Mouse (Mus musculus): ENCODE measurements at regions not wholly inside any gene's neighbourhood (a gene's known extent, or its start where the extent isn't known, plus 50 kb on each side); places are given as distances from the start of the nearest gene placed in this dataset.

DNA sequence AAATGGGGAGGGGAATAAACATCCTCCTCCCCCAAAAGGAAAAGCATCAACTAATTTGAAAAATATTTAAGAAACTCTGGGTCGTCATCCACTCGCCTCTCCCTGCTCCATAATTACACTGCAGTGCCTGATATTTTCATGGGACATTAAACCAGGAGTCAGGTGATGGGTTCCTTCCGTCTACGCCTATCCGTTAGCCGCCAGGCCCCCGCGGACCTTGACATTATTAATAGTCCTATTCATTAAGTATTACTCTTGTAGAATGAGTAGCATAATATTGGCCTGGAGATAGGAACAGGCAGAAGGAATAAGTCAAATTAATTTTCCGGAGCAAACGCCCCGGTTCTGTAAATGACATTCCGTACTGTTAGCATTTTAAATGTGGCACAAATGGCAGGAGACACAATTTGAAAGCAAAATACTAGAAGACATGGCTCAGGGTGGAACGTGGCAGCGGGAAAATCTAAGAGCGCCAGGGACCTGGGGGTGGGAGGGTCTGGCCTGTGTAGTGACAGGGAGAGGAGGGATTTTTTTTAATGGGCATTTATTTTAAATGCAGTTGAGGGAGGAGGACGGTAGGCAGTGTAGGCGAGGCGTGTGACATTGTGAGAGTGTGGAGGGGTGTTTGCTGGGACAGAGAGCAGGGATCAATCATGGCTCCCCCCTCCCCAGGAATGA lies 93.2 kb downstream of the Mrm1 start:
- Histone ChIP-seq H3K9me3 (no peaks in the 10 kb centered on the region), H3K4me1 (no peaks in the 10 kb centered on the region), H3K4me3 (replicated peaks) (no peak overlapping the region), H3K36me3 (replicated peaks; ENCODE audit: low read length) (no peaks in the 10 kb centered on the region), H3K27me3 (replicated peaks) (peaks cover 20% of the 10 kb centered on the region)
- no peak for TF ChIP-seq FLI1 (IDR thresholded peaks at IDR 0.05; ENCODE audit: low read length)
- TF ChIP-seq GATA1 (IDR thresholded peaks at IDR 0.05; ENCODE audit: borderline replicate concordance, low read length) = no peak

DNA sequence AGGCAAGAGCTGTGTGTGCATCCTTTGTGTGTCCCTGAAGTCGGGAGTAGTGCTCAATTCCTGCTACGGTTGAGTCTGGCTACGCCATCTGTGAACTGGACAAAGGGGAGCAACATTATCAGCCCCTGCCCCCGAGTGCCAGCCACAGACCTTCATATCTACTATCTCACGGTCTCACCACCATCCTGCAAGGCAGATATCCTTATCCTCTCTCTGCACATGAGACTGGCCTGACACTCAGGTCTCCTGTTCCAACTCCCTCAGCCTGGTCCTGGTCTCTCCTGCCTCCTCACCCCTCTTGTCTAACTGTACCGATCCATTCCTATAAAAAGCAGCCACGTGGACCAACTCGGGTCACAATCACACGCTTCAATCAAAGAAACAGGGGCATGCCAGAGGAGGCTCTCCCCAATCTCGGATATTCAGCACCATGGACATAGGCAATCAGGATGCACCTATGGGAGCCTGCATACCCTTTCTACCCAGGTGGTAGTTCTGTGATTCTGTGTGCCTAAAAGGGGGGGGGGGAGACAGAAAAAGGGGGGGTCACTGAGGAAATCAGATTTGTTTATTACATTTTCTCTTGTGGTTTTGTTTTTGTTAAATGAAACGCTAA lies 94.0 kb downstream of the Mrm1 start:
- Histone ChIP-seq H3K36me3 (replicated peaks; ENCODE audit: low read length) (no peaks in the 10 kb centered on the region), H3K27me3 (replicated peaks) (peaks cover 21% of the 10 kb centered on the region), H3K9me3 (no peaks in the 10 kb centered on the region), H3K4me1 (no peaks in the 10 kb centered on the region), H3K4me3 (replicated peaks) (no peak overlapping the region)
- no peak for TF ChIP-seq GATA1 (IDR thresholded peaks at IDR 0.05; ENCODE audit: borderline replicate concordance, low read length)
- TF ChIP-seq FLI1 (IDR thresholded peaks at IDR 0.05; ENCODE audit: low read length) = no peak

DNA sequence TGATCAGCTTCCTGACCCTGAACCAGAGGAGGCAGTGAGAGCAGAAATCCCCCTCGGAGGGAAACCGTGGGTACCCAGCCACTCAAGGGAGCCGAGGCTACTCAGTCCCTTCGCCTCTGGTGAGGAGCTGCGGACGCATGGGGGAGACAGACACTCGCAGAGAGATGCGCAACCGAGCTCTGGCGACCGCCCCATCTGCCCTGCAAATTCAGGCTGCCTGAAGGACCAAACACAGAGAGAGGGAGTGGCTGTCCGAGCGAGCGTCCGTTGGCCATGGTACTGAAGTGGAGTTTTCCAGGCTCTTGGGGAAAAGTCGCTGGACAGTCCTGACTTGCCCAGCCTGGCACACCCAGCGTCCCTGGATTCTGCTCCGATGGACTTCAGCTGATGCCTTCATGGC lies 95.2 kb downstream of the Mrm1 start:
- H3K27me3 ChIP-seq (replicated peaks) = peaks cover 23% of the 10 kb centered on the region
- no peak for TF ChIP-seq GATA1 (IDR thresholded peaks at IDR 0.05; ENCODE audit: borderline replicate concordance, low read length)
- TF ChIP-seq FLI1 (IDR thresholded peaks at IDR 0.05; ENCODE audit: low read length) = no peak
- H3K4me1 ChIP-seq = no peaks in the 10 kb centered on the region
- H3K36me3 ChIP-seq (replicated peaks; ENCODE audit: low read length) = no peaks in the 10 kb centered on the region
- H3K9me3 ChIP-seq = no peaks in the 10 kb centered on the region
- H3K4me3 ChIP-seq (replicated peaks) = no peak overlapping the region

DNA sequence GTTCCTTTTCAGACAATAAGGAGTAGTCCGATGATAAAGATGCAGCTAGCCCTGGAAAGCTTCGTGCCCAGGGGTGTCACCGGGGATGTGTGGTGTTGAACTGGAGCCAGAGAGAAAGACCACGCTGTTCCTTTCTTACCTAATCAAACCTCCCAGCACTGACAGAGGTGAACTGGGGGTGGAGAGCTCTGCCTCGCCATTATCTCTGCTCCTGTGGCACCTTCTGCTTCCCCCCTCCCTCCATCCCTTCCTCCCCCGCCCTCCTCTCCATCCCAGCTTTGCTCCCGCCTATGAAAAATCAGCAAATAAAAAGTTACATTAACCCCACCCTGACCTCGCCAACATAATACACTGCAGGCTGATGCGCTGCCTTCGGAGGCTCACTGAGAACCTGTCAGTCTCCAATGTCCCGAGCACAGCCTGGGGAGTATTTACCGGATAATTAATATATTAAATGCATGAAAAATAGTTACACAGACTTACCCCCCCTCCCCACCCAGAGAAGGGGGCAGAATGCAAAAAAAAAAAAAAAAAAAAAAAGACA lies 96.6 kb downstream of the Mrm1 start:
- no peaks in the 10 kb centered on the region for H3K4me1 ChIP-seq
- no peaks in the 10 kb centered on the region for H3K9me3 ChIP-seq
- H3K27me3 ChIP-seq (replicated peaks) = peaks cover 25% of the 10 kb centered on the region
- TF ChIP-seq GATA1 (IDR thresholded peaks at IDR 0.05; ENCODE audit: borderline replicate concordance, low read length) = no peak
- TF ChIP-seq FLI1 (IDR thresholded peaks at IDR 0.05; ENCODE audit: low read length) = no peak
- H3K4me3 ChIP-seq (replicated peaks) = no peak overlapping the region
- no peaks in the 10 kb centered on the region for H3K36me3 ChIP-seq (replicated peaks; ENCODE audit: low read length)

DNA sequence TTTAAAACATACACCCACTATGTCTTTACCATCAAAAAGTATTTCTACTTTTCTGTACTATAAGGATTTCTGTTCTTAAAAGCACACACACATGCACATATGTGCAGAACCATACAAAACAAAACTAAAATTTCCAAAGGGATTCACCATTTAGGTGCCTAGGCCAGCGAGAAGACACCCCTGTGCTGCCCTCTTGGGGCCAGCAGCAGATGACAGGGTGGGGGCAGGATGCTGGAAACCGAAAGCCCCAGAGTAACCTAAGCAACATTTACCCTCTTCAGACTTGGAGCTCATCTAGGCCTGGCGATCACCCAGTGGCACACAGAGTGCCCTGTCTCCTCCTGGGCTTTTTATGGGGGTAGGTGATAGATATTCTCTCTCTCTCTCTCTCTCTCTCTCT lies 97.3 kb downstream of the Mrm1 start:
- H3K36me3 ChIP-seq (replicated peaks; ENCODE audit: low read length) = no peaks in the 10 kb centered on the region
- H3K4me1 ChIP-seq = no peaks in the 10 kb centered on the region
- no peaks in the 10 kb centered on the region for H3K9me3 ChIP-seq
- no peak overlapping the region for H3K4me3 ChIP-seq (replicated peaks)
- H3K27me3 ChIP-seq (replicated peaks) = peaks cover 25% of the 10 kb centered on the region
- TF ChIP-seq GATA1 (IDR thresholded peaks at IDR 0.05; ENCODE audit: borderline replicate concordance, low read length) (no peak), FLI1 (IDR thresholded peaks at IDR 0.05; ENCODE audit: low read length) (no peak)

DNA sequence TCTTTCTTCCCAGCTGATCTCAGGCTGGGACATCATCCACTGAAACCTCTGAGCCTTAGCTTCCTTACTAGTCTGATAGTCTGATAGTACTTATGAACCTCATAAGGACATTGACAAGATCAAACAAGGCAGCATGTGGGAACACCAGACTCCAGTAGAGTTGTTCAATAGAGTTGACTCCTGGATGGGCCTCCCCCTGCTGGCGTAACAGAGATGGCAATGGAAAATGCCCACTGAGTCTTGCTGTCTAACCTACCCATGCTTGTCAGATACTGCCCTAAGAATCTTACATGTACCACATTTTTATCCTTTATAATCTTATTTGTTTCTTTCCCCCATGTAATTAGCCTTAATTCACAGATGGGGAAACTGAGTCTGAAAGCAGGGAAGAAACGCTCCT lies 98.2 kb downstream of the Mrm1 start:
- H3K4me1 ChIP-seq = no peaks in the 10 kb centered on the region
- no peaks in the 10 kb centered on the region for H3K9me3 ChIP-seq
- H3K36me3 ChIP-seq (replicated peaks; ENCODE audit: low read length) = no peaks in the 10 kb centered on the region
- no peak overlapping the region for H3K4me3 ChIP-seq (replicated peaks)
- peaks cover 24% of the 10 kb centered on the region for H3K27me3 ChIP-seq (replicated peaks)
- TF ChIP-seq FLI1 (IDR thresholded peaks at IDR 0.05; ENCODE audit: low read length) (no peak), GATA1 (IDR thresholded peaks at IDR 0.05; ENCODE audit: borderline replicate concordance, low read length) (no peak)

DNA sequence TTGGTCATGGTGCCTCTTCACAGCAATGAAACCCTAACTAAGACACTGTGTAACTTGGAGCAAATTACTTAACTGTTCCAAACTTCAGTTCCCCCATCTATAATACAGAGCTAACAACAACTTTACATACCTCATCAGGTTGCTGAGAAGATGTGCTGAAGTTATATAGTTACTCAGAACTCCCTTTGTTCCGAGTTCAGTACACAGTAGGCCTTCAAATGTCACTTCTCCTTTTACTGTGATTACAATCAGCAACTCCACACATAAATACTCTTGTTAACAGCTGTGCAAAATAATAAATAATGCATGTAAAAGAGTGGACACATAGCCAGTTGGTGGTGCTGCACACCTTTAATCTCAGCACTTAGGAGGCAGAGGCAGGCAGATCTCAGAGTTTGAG lies 99.5 kb downstream of the Mrm1 start:
- Histone ChIP-seq H3K27me3 (replicated peaks) (peaks cover 22% of the 10 kb centered on the region), H3K36me3 (replicated peaks; ENCODE audit: low read length) (no peaks in the 10 kb centered on the region), H3K4me3 (replicated peaks) (no peak overlapping the region), H3K4me1 (no peaks in the 10 kb centered on the region), H3K9me3 (no peaks in the 10 kb centered on the region)
- no peak for TF ChIP-seq FLI1 (IDR thresholded peaks at IDR 0.05; ENCODE audit: low read length)
- TF ChIP-seq GATA1 (IDR thresholded peaks at IDR 0.05; ENCODE audit: borderline replicate concordance, low read length) = no peak

DNA sequence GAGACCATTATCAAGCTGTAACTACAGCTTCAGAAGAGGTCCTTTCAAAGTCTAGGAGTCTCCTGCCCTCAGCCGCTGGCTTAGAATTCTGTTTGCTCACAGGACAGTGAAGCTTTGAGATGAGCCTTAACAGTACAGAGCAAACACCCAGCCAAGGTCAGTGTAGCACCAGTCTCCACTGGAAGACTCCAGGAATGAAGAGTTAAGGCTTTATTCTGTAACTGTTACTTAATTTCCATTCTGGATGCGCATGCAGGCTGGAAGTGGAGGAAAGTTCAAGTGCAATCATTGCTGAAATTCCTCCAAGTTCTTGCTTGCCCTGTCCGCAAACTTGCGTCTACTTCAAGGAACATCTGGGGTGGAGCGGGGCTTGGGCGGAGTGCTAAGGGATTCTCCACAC lies 106.6 kb downstream of the Mrm1 start:
- Histone ChIP-seq H3K9me3 (no peaks in the 10 kb centered on the region), H3K4me1 (peaks cover 2% of the 10 kb centered on the region), H3K36me3 (replicated peaks; ENCODE audit: low read length) (no peaks in the 10 kb centered on the region), H3K27me3 (replicated peaks) (peaks cover 59% of the 10 kb centered on the region), H3K4me3 (replicated peaks) (no peak overlapping the region)
- TF ChIP-seq GATA1 (IDR thresholded peaks at IDR 0.05; ENCODE audit: borderline replicate concordance, low read length) (no peak), FLI1 (IDR thresholded peaks at IDR 0.05; ENCODE audit: low read length) (no peak)

DNA sequence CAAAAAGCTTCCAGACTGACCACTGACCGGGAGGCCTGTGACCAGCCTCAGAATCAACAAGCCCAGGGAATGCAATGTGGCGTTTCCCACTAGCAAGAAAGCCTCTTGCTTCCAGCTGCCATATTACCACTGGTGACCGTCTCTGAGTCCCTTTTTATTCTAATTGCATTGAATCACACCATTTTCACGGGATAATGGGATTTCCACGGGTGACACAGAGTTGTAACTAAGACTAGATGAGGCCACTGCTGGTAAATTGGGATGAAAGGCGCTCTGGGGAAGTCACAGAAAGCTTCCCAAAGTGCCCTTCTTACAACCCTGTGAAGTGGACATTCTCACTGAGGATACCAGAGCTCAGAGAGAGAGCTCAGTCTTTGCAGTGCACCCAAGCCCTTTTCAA lies 107.4 kb downstream of the Mrm1 start:
- Histone ChIP-seq H3K9me3 (no peaks in the 10 kb centered on the region), H3K36me3 (replicated peaks; ENCODE audit: low read length) (no peaks in the 10 kb centered on the region), H3K4me3 (replicated peaks) (no peak overlapping the region), H3K4me1 (peaks cover 4% of the 10 kb centered on the region), H3K27me3 (replicated peaks) (peaks cover 68% of the 10 kb centered on the region)
- TF ChIP-seq FLI1 (IDR thresholded peaks at IDR 0.05; ENCODE audit: low read length) (no peak), GATA1 (IDR thresholded peaks at IDR 0.05; ENCODE audit: borderline replicate concordance, low read length) (no peak)

DNA sequence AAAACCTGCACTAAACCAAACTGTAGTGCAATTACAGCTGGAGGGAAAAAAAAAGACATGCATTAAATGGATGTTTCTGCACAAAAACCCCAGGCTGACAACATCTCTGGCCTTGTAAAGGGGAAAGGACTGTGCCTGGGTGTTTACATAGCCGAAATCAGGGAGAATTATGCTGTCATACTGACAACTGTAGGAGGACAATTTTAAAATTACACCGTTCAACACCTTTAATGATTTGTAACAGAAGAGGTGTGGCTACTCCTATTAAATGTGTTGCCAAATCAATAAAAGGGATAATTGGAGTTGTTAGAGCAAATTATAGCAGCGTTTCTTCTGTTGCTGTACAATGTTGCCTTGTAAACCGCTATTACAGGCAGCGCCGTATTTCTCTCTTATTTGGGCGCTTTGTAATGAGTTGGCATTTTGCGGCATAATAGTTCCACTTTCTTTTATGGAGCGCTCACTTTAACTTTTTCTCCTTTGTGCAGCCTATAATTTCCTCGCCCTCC lies 111.0 kb downstream of the Mrm1 start:
- peaks cover 79% of the 10 kb centered on the region for H3K27me3 ChIP-seq (replicated peaks)
- no peak for TF ChIP-seq FLI1 (IDR thresholded peaks at IDR 0.05; ENCODE audit: low read length)
- TF ChIP-seq GATA1 (IDR thresholded peaks at IDR 0.05; ENCODE audit: borderline replicate concordance, low read length) = no peak
- H3K4me3 ChIP-seq (replicated peaks) = no peak overlapping the region
- peaks cover 11% of the 10 kb centered on the region for H3K9me3 ChIP-seq
- no peaks in the 10 kb centered on the region for H3K36me3 ChIP-seq (replicated peaks; ENCODE audit: low read length)
- peaks cover 4% of the 10 kb centered on the region for H3K4me1 ChIP-seq

Data from megakaryocyte, embryonic 14.5 days (primary cell).